Mouse (Mus musculus) right cerebral cortex, adult 18-20 months (tissue): ENCODE data around the gene Mcee.

Experiments
- DNase-seq: peaks from one replicate; pipeline ENCODE4 v3.0.0; 2022; ENCODE audit warnings: mixed read lengths

Gene Mcee

DNA sequence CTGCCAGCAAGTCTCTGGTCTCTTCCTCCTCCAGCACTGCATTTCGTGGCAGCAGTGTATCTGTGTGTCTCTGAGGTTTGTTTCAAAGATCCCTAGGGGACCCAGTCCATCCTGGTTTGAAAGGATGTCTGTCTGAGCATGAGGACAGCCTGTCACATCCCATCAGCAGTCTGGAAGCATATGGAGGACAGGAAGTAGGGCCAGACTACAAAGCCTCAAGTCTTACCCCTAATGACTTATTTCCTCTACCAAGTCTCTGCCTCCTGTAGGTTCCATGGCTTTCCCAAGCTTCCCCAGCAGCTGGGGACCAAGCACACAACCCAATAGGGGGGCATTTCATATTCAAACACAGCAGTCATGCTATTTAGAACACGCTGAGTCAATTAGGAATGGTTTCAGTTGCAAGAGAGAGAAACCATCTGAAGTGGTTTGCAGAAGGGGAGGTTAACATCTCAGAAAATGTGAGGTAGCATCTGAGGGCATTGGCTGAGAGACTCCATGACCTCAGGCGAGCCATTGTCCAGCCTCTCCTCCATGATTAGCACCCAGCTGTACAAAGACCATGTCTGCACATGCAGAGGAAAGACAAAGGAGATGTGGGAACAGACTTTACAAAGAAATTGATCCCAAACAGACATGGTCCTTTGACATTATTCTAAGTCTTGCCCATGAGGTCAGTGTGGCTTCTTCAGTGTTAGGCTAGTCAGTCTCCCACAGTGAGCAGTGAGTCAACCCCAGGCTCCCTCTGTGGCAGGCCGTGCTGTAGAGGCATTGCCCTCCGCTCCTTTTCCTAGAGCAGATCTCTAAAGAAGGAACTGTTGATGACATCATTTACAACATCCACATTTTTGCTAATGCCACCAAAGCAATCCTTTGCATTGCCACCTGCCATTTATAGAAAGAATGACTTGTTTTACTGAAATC lies 47.5 kb downstream of the Mcee start:
- no peak for DNase-seq

DNA sequence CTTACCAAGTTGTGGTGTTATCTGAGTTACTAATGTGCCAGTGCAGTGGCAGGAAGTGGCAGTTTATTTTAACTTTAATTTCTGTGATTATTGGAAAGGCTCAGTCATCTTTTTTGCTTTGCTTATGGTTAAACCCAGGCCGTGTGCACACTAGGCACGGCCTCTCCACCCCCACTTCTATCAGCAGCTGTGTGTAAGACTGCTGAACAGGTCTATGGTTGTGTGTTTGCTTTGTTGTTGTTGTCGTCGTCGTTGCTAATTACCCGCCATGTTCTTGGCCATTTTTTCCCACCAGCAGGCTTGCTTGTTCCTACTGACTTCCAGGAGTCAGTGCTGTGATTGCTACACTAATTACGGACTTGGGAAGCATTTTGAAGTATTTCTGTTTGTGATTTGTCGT lies 48.1 kb downstream of the Mcee start:
- DNase-seq = no peak

DNA sequence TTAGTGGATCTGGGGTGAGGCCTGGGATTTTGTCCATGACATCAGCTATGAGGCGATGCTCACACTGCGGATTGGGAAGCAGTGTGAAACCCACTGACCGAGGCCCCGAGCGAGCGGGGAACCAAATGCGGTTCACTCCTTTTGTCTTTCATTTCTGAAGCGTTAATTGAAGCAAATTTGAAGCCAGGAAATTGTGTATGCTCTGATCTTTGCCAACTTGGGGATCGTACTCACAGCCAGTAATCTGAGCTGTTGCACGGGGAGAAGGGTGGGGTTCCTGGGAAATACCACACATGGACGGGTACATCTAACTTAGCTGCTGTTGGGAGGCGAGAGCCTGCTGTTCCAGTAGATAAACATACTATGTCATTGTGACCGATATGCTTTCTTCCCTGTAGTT lies 58.2 kb downstream of the Mcee start:
- no peak for DNase-seq

DNA sequence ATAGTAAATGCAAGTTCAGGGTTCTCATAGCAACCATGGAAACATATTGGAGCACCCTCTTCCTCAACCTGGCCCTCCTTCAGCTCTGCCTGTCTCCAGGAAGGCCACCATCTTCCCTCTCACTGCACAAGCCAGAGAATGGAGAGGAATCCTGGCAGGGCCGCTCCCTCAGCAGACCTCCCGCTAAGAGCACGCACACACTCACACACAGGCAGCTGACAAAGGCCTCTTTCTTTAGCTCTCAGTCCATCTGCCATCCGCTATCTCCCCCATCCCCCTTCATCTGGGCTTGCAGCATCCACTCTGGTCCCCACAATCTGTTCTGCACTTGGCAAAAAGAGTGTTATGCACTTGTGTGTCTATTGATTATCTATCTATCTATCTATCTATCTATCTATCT lies 59.0 kb downstream of the Mcee start:
- DNase-seq = peak; percentile 51

DNA sequence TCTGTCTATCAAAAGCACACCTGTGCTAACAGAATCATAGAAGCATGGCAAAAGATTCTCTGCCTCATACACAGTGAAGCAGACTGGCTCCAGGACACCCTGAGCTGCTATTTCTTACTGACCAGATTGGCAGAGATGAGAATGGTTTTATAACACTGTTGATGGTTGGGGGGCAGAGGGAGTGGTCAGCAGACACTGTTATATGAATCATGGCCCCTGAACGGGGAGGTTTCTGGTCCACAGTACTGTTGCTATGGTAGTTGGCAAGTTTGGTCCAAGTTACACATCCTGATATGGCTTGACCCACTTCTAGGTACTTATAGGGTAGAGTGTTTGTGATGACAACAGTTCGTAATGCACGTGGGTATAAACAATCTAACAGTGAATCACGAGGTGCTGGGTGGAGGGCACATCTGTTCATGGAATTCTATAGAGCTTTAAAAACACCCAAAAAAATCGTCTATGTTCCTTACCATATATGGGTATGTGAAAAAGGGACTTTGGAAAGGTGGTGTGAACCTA lies 59.5 kb downstream of the Mcee start:
- DNase-seq = peak; percentile 30

DNA sequence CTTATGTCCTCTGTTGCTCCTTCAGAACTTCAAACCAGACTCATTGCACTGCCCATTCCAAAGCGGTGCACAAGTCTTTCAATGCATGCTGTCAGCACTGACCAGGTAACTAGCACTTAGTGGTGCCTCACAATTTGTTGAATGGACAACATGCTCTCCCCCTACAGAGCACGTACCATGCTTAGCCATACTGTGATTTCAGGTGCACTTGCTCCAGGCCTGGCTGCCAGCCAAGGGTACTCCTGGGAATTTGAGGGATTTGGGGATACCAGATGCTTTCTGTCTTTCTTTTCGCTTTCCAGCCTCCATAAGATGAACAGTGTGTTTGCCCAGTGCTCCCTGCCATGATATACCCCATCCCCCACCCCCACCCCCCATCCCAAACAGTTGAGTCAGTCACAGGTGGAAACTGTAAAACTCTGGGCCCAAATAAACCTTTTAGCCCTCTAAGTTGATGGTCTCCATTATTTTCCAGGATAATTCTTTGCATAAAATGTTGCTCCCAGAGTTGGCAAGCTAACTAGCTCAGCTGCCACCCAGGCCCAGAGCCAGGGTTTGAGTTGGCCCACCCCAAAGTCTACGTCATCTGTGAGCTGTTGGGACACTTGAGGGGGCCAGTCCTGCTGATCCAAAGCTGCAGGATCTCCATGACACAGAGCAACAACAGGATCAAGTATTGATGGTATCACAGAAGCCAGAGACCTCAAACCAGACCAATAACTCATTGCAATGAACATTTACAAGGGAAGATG lies 60.2 kb downstream of the Mcee start:
- no peak for DNase-seq

DNA sequence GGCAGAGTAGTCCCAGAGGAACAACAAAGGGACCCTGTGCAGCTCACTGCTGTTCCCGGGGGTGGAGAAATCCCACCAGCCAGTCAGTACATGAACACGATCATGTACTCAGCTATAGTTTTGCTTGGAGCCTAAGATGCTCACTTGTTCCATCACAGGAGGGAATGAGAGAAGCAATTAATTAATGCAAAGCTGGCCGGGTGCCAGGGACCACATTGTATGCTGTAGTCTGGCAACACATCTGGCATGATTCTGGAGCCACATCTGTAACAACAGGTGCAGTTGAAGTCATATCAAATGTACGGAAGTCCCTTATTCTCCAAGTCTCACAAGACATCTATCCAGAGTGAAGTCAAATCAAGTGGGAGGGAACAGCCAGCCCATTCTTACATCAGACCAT lies 63.8 kb downstream of the Mcee start:
- no peak for DNase-seq

DNA sequence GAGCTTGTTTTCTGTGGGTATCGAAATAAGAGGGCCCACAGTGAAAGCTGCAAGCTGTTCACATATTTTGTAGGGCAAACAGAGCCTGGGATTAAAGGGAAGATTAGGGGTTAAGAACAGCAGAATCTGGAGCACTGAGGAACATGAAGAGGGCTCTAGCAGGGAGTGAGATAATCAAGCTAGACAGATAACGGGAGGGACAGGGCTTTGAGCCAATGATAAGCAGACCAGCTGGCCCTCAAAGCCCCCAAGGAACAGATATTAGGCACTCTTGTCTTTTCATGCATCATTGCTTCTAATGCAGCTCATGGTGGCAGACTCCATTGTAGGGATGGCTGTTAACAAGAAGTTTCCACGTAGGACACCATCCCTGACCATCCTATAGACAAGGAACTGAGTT lies 64.3 kb downstream of the Mcee start:
- DNase-seq = no peak

DNA sequence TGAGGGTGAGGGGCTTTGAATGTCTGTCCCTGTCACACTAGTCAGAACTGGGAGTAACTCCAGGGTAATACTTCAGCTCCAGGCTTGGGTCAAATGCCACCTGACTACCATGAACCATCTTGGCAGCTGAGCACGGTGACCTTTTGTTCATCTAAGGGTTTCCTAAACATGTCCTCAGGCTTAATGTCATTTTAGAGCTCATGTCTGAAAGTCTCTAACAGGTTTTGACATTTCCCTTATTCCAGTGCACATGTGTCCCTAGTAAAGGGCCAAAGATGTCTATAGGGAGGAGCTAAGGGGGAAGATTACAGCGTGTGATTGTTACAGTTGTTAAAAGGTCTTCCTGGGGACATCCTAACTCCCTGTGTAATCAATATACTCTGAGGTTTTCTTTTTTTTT lies 65.4 kb downstream of the Mcee start:
- DNase-seq = no peak
